Mouse (Mus musculus): ENCODE measurements around the gene Hist2h2bb.
"Not testable (repeated sequence)": the region's sequence is repeated elsewhere in the genome, so short reads cannot be mapped to it uniquely, and the experiment has no call there.

Hist2h2bb gene

GRCm38 (mm10) chr3:96263558-96264403 lies 5.8 kb upstream of the Hist2h2bb start:
- peak; percentile 65 for DNase-seq (ENCODE audit: low read depth)

GRCm38 (mm10) chr3:96264404-96264949 lies 5.1 kb upstream of the Hist2h2bb start:
- DNase-seq (ENCODE audit: low read depth), result peak; percentile 37

- DNase-seq (ENCODE audit: low read depth), result no peak
These were observed 3.3 kb upstream of the Hist2h2bb start for GRCm38 (mm10) chr3:96266132-96266710.

GRCm38 (mm10) chr3:96267541-96267940 lies 2.0 kb upstream of the Hist2h2bb start:
- no peak for DNase-seq (ENCODE audit: low read depth)

GRCm38 (mm10) chr3:96268051-96268775 lies 1.3 kb upstream of the Hist2h2bb start, which contains the start of gene Hist2h3b:
Gene Hist2h3b (plus strand): TSS chr3:96268654.
- peak; percentile 91 for DNase-seq (ENCODE audit: low read depth)

GRCm38 (mm10) chr3:96268776-96269378 lies 675 bp upstream of the Hist2h2bb start:
- not testable (repeated sequence) for DNase-seq (ENCODE audit: low read depth)

GRCm38 (mm10) chr3:96273591-96274465 lies 4.3 kb downstream of the Hist2h2bb start:
- peak; percentile 61 for DNase-seq (ENCODE audit: low read depth)

GRCm38 (mm10) chr3:96277428-96277799 lies 7.9 kb downstream of the Hist2h2bb start:
- DNase-seq (ENCODE audit: low read depth), result peak; percentile 92

- DNase-seq (ENCODE audit: low read depth), result peak; percentile 98
These were observed 8.5 kb downstream of the Hist2h2bb start for GRCm38 (mm10) chr3:96277800-96278624.

- no peak for DNase-seq (ENCODE audit: low read depth)
These were observed 11.1 kb downstream of the Hist2h2bb start for GRCm38 (mm10) chr3:96280660-96281059.

GRCm38 (mm10) chr3:96284457-96284856 lies 14.9 kb downstream of the Hist2h2bb start:
- DNase-seq (ENCODE audit: low read depth), result peak; percentile 67

- DNase-seq (ENCODE audit: low read depth), result not testable (repeated sequence)
These were observed 17.8 kb downstream of the Hist2h2bb start for GRCm38 (mm10) chr3:96287334-96287733.

- DNase-seq (ENCODE audit: low read depth), result no peak
These were observed 19.6 kb downstream of the Hist2h2bb start for GRCm38 (mm10) chr3:96289201-96289600.

GRCm38 (mm10) chr3:96290727-96291126 lies 21.2 kb downstream of the Hist2h2bb start:
- not testable (repeated sequence) for DNase-seq (ENCODE audit: low read depth)

GRCm38 (mm10) chr3:96292641-96293040 lies 23.1 kb downstream of the Hist2h2bb start:
- no peak for DNase-seq (ENCODE audit: low read depth)

- DNase-seq (ENCODE audit: low read depth), result no peak
These were observed 23.8 kb downstream of the Hist2h2bb start for GRCm38 (mm10) chr3:96293368-96293767.

- no peak for DNase-seq (ENCODE audit: low read depth)
These were observed 24.2 kb downstream of the Hist2h2bb start, which contains the start of gene Fcgr1 for GRCm38 (mm10) chr3:96293787-96294186. Gene Fcgr1 (minus strand): TSS chr3:96293969.

GRCm38 (mm10) chr3:96298360-96298759 lies 28.8 kb downstream of the Hist2h2bb start:
- no peak for DNase-seq (ENCODE audit: low read depth)

- DNase-seq (ENCODE audit: low read depth), result no peak
These were observed 30.0 kb downstream of the Hist2h2bb start for GRCm38 (mm10) chr3:96299562-96299961.

All from NIH3T3 (cell line).